Comparison of ENCODE assay signal across 7 mouse cellular contexts in genomic region chr4:62755237-62755900, GRCm38 (mm10).
DNase-seq lines count a peak whose midpoint lies in the region; ATAC-seq lines count a peak whose summit lies in the region.

No protein-coding gene starts in this region.

- no peak overlapping the region for H3K4me2 ChIP-seq in embryonic facial prominence, embryonic 11.5 days (ENCODE audit: low read depth, low read length)
- no peak overlapping the region for H3K4me2 ChIP-seq in stomach, embryonic 16.5 days (ENCODE audit: low read depth, low read length)

- no peak overlapping the region for H3K4me3 ChIP-seq in embryonic facial prominence, embryonic 11.5 days (ENCODE audit: low read depth, low read length)
- H3K4me3 ChIP-seq in stomach, embryonic 16.5 days (replicated peaks; ENCODE audit: low read length) = no peak overlapping the region

- 33% methylated on average over 5 of the region's 5 CpGs for WGBS in embryonic facial prominence, embryonic 11.5 days
- WGBS in stomach, embryonic 16.5 days = 37% methylated on average over 5 of the region's 5 CpGs

- no peaks in the 10 kb centered on the region for H3K27me3 ChIP-seq in embryonic facial prominence, embryonic 11.5 days (ENCODE audit: control insufficient read depth, insufficient read depth, low read length)
- H3K27me3 ChIP-seq in stomach, embryonic 16.5 days (ENCODE audit: control insufficient read depth, insufficient read depth, low read length) = no peaks in the 10 kb centered on the region

- H3K9me3 ChIP-seq in embryonic facial prominence, embryonic 11.5 days (replicated peaks; ENCODE audit: control insufficient read depth, low read length) = no peaks in the 10 kb centered on the region
- H3K9me3 ChIP-seq in stomach, embryonic 16.5 days (replicated peaks; ENCODE audit: control insufficient read depth, low read length) = no peaks in the 10 kb centered on the region

- 0 out of 2 replicates have a peak overlapping the region, but pooled peaks have one; percentile 16 for H3K27ac ChIP-seq in embryonic facial prominence, embryonic 11.5 days (replicated peaks; ENCODE audit: low read depth, low read length)
- H3K27ac ChIP-seq in stomach, embryonic 16.5 days (ENCODE audit: low read length) = peak overlapping the region; percentile 58

- peaks cover 4% of the 10 kb centered on the region for H3K4me1 ChIP-seq in embryonic facial prominence, embryonic 11.5 days (ENCODE audit: control insufficient read depth, insufficient read depth, low read length)
- H3K4me1 ChIP-seq in stomach, embryonic 16.5 days (ENCODE audit: control insufficient read depth, insufficient read depth, low read length) = peaks cover 36% of the 10 kb centered on the region

- DNase-seq in adrenal gland, postnatal 10 days = peak; percentile 79
- peak; percentile 95 for DNase-seq in embryonic facial prominence, embryonic 11.5 days (ENCODE audit: low spot score)
- peak; percentile 75 for DNase-seq in heart, adult 8-10 months (ENCODE audit: low spot score)
- DNase-seq in kidney, adult 11 months = peak; percentile 47
- peak; percentile 68 for DNase-seq in lung, postnatal 14 days
- no peak for DNase-seq in layer of hippocampus, adult 9-11 months

- no peaks in the 10 kb centered on the region for H3K36me3 ChIP-seq in embryonic facial prominence, embryonic 11.5 days (replicated peaks; ENCODE audit: control insufficient read depth, insufficient read depth, low read depth, low read length)
- H3K36me3 ChIP-seq in stomach, embryonic 16.5 days (ENCODE audit: control insufficient read depth, insufficient read depth, low read length) = no peaks in the 10 kb centered on the region

- H3K9ac ChIP-seq in embryonic facial prominence, embryonic 11.5 days (replicated peaks; ENCODE audit: low read length) = no peak overlapping the region
- no peak overlapping the region for H3K9ac ChIP-seq in stomach, embryonic 16.5 days (ENCODE audit: low read length)

- peak; percentile 82 for ATAC-seq in embryonic facial prominence, embryonic 11.5 days (replicated peaks; ENCODE audit: insufficient number of reproducible peaks, low FRiP score, low TSS enrichment, low read depth)
- peak; percentile 91 for ATAC-seq in stomach, embryonic 16.5 days (ENCODE audit: insufficient read depth, low FRiP score)
